Mouse (Mus musculus) olfactory bulb, adult 2 months (tissue): ENCODE data around the gene Cdc14a. TPM values are rescaled to one million over a fixed set of nuclear protein-coding genes. Genes with fewer than 3 reads are reported as not detected.

ENCODE experiments used
- H3K27ac ChIP-seq: fragments of 200-500 bp; 2 replicates; pipeline ENCODE4 v1.5.1; 2012; ENCODE audit warnings: low read depth, low read length; ENCODE audit not compliant: insufficient read depth
- H3K4me1 ChIP-seq: fragments of 200-500 bp; 2 replicates; pipeline ENCODE4 v1.6.1; 2012; ENCODE audit warnings: low read length; ENCODE audit not compliant: control insufficient read depth, insufficient read depth
- H3K4me3 ChIP-seq: fragments of 200-500 bp; 2 replicates; pipeline ENCODE4 v1.5.1; 2012; ENCODE audit warnings: mild to moderate bottlenecking, low read depth, low read length, moderate library complexity; ENCODE audit not compliant: insufficient read depth
- CTCF ChIP-seq: fragments of 200-500 bp; IDR thresholded peaks from 2 replicates; pipeline ENCODE4 v1.5.1; 2012; ENCODE audit warnings: low read depth, mild to moderate bottlenecking, low read length, moderate library complexity; ENCODE audit not compliant: insufficient read depth
- POLR2A ChIP-seq: fragments of 200-500 bp; IDR thresholded peaks from 2 replicates; pipeline ENCODE4 v1.6.1; 2012; ENCODE audit warnings: mild to moderate bottlenecking, low read depth, low read length, moderate library complexity; ENCODE audit not compliant: insufficient read depth
- WGBS: fragments of 180-500 bp; shearing (Covaris S2); methylation state at CpG from one replicate; pipeline ENCODE4 v1.1.7; 2018; 5-methylcytosine and 5-hydroxymethylcytosine counted together
- polyA plus RNA-seq: library from polyadenylated mRNA; stranded (reverse); fragments of >200 nt; gene quantifications from 2 replicates; pipeline ENCODE4 v1.2.4, GENCODE M21; 2012; ENCODE audit warnings: low replicate concordance; ENCODE audit not compliant: missing spikeins, insufficient read depth, insufficient read length

Gene Cdc14a
- polyA plus RNA-seq, 1 experiment: not detected

- Histone ChIP-seq H3K4me3 (no peak overlapping the region), H3K4me1 (no peaks in the 10 kb centered on the region), H3K27ac (no peak overlapping the region)
- TF ChIP-seq POLR2A: no peak
- no peak for TF ChIP-seq CTCF
- WGBS: 93% methylated on average over 5 of the region's 5 CpGs
Measured at GRCm38 (mm10) chr3:116232763-116233162, 191.1 kb downstream of the Cdc14a start.

GRCm38 (mm10) chr3:116229336-116229735 is 194.5 kb downstream of the Cdc14a start:
- 86% methylated on average over 4 of the region's 4 CpGs for WGBS
- H3K27ac ChIP-seq: no peak overlapping the region

GRCm38 (mm10) chr3:116228360-116229245 is 195.2 kb downstream of the Cdc14a start:
- 65% methylated on average over 11 of the region's 11 CpGs for WGBS
- H3K4me3 ChIP-seq: no peak overlapping the region
- H3K27ac ChIP-seq: no peak overlapping the region
- no peak for TF ChIP-seq CTCF
- H3K4me1 ChIP-seq: no peaks in the 10 kb centered on the region

More at GRCm38 (mm10) chr3:116229336-116229735, 194.5 kb downstream of the Cdc14a start:
- no peaks in the 10 kb centered on the region for H3K4me1 ChIP-seq
- H3K4me3 ChIP-seq: no peak overlapping the region
- TF ChIP-seq CTCF: no peak
- no peak for TF ChIP-seq POLR2A

- 90% methylated on average over 5 of the region's 5 CpGs for WGBS
Measured at GRCm38 (mm10) chr3:116227383-116227782, 196.4 kb downstream of the Cdc14a start.

GRCm38 (mm10) chr3:116226915-116227314 is 196.9 kb downstream of the Cdc14a start:
- TF ChIP-seq CTCF: no peak
- no peak for TF ChIP-seq POLR2A
- Histone ChIP-seq H3K27ac (no peak overlapping the region), H3K4me3 (no peak overlapping the region), H3K4me1 (no peaks in the 10 kb centered on the region; the same call in 1 of the 2 replicates)
- 92% methylated on average over 6 of the region's 6 CpGs for WGBS

More at GRCm38 (mm10) chr3:116227383-116227782, 196.4 kb downstream of the Cdc14a start:
- H3K27ac ChIP-seq: no peak overlapping the region
- no peak overlapping the region for H3K4me3 ChIP-seq
- H3K4me1 ChIP-seq: no peaks in the 10 kb centered on the region; the same call in 1 of the 2 replicates
- no peak for TF ChIP-seq POLR2A
- TF ChIP-seq CTCF: no peak

Other genes with a start within 250 kb of the Cdc14a start
- not detected in 2 replicates for gene Gpr88, start 170.5 kb downstream of the Cdc14a start, polyA plus RNA-seq
- gene Rtca, start 84.2 kb upstream of the Cdc14a start, polyA plus RNA-seq: not detected in 2 replicates
- not detected in 2 replicates for gene Dbt, start 89.0 kb upstream of the Cdc14a start, polyA plus RNA-seq
- gene Lrrc39, start 138.9 kb upstream of the Cdc14a start, polyA plus RNA-seq: not detected in 2 replicates
- not detected in 2 replicates for gene Sass6, start 170.9 kb upstream of the Cdc14a start, polyA plus RNA-seq
- not detected in 2 replicates for gene Trmt13, start 190.6 kb upstream of the Cdc14a start, polyA plus RNA-seq
- not detected in 2 replicates for gene Mfsd14a, start 238.6 kb upstream of the Cdc14a start, polyA plus RNA-seq